Mouse (Mus musculus) mouse embryonic stem cell (cell line): ENCODE measurements around the gene Atpif1.
"Not testable (repeated sequence)": the region's sequence is repeated elsewhere in the genome, so short reads cannot be mapped to it uniquely, and the experiment has no call there.

Experiments used
- in situ Hi-C, 2 experiments: fragments of 300-500 bp; cut with MboI; formaldehyde crosslinking; loops; 1 replicate in 1 of 2; 3 replicates in 1 of 2; pipeline ENCODE4 v1.14.3; 2019 to 2020; ENCODE audit warnings: low sequenced_read_pairs in 2 of 2, low pct_unique_long_range_greater_than_20kb in 1 of 2, mixed read lengths in 1 of 2; ENCODE audit not compliant: unreplicated experiment in 1 of 2

The Atpif1 gene

DNA sequence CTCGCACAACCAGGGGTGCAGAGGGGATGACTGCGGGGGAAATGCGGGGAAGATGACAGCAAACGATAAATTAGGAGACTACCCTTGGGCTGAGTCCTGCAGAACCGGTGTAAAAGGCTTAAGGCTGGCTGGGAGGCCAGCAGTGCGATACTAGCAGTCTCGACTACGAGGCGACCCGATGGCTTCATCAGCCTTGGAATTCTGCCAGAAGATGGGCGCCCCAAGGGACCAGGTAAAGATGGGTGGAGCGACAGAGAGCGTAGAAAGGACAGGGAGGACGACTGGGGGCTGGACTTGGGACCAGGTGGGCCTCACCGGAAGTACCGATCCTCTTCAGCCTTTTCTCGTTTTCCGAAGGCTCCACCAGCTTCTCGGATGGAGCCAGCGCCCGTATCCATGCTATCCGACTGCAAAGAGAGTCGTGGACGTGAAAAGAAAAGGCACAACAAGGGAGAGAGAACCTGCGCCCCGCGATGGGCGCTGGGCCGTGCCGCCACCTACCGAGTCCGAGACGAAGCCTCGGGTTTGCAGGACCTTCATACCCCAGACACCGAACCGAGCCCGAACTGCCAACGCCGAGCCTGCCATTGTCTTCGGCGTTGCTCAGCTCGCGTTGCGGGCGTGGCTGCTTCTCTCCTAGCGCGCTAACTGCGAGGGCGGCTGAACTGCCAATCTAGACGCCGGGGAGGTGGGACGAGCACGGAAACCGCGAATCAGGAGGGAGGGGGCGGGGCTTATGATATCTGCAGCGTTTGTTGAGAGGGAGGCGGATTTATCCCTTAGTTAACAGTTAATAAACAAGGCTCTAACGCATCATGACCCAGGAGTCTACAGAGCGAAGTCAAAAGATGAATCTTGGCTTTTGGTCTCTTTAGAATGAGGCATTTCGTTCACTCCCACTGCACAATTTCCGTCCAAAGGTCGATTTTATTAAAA, at the start of gene Atpif1:
Atpif1 (minus strand) TSS at position 679 of the 936 bp plus-strand sequence.
- in situ Hi-C loops: no loop called here

- in situ Hi-C loops: loop anchor here in 1 of 2 experiments (5.0 kb wide), 1 partner anchor 52 kb away; no protein-coding TSS in a partner anchor
Observed at GRCm38 (mm10) chr4:132574809-132575347, 41.4 kb upstream of the Atpif1 start.

DNA sequence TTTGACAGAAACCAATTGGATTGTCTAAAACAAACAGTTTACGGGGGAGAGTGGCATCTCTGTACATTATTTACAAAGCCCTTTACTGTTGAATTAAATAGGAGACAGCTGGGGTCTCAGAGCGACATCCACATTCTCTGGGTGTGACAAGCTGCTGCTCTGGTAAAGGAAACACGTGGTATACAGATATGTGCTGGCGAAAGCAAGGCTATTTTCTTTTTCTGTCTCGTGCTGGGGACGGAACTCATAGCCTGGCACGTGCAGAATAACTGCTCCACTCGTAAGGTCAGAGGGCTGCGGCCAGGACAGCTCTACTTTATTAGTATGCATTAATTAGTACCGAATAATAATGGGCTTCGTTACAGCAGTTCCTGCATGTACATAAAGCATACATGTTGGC, 39.9 kb upstream of the Atpif1 start:
- in situ Hi-C loops: no loop called here

GRCm38 (mm10) chr4:132571190-132571589, 37.7 kb upstream of the Atpif1 start:
- in situ Hi-C loops: no loop called here

DNA sequence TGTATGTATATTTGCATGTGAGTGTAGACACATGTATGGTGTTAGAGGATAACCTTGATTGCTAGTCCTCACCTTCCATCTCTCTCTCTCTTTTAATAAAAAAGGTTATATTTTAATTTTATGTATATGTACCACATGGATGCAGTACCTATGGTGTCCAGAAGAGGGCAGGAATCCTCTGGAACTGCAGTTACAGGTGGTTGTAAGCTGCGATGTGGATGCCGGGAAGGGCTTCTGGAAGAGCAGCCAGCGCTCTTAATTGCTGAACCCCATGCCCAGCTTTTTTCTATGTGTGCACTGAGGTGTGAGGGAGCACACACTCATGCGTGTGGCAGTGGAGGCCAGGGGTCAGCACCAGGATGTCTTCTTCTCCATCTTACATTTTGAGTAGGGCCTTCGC, 35.7 kb upstream of the Atpif1 start:
- in situ Hi-C loops: no loop called here

DNA sequence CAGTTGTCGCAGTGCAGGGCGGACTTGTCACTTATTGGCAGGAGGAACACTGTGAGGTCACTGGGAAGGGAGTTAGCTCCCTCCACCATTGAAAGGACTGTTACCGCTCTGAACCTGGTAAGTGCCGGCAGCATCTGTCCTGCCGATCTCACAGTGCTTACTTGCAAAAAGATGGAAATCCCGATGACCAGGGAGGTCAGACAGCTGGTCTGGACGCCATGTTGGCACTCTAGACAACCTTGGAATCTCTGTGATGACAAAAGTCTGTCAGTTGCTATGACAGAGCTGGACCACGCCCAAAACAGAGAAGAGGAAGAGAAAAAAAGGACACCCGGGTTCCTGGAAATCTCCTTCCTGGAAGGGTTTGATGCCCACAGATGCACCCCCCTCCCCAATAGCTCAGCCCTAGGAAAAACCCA, 33.9 kb upstream of the Atpif1 start:
- in situ Hi-C loops: no loop called here

DNA sequence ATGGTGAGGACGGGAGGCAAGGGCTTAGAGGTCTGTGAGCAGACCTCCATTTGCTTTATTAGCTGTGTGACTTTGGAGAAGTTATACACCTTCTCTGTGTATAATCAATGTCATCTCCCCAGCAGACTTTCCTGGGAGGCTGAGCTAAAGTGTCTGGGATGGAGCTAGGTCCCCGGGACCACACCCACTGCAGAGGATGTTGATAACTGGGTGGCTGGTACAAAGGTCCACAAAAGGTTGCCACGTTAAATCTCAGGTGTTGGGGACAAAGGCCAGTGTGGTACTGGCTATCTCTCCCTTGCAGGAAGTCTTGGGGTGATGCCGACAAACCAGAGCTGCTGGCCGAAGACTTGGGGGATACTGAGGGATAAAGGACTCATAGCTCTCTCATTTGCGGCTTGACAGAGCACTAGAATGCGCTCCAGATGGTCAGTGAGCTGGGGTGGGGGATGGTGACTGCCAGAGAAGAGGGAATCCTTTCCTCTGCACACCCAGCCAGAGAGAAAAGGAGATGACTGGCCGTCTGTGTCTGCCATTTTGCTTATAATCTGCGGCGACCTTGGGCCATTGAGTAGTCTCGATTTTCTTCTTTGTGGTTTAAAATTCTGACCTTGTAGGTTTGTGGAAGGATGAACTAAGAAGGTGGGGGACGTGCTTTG, 31.8 kb upstream of the Atpif1 start:
- in situ Hi-C loops: no loop called here

DNA sequence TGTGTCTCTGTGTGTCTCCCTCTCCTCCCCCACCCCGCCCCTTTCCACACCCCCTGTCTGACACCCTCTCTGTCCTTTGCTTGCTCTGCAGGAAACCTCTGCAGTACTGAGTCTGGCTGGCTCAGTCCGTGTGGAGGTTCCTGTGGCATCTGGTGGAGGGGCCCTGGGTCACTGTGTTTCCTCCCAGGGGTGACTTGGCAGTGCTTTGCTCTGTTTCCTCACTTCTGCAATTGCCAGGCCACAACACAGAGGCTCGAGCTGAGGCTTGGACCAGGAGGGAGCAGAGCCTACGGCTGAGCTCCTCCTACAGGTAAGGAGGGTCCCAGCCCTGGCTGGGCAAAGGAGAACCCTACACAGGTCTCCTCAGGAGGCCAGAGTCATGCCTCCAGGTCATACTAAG, 30.5 kb upstream of the Atpif1 start, which contains the start of gene Ptafr:
Ptafr (plus strand) TSS at position 103 of the 400 bp plus-strand sequence.
- in situ Hi-C loops: no loop called here

GRCm38 (mm10) chr4:132563261-132563660, 29.8 kb upstream of the Atpif1 start:
- in situ Hi-C loops: no loop called here

DNA sequence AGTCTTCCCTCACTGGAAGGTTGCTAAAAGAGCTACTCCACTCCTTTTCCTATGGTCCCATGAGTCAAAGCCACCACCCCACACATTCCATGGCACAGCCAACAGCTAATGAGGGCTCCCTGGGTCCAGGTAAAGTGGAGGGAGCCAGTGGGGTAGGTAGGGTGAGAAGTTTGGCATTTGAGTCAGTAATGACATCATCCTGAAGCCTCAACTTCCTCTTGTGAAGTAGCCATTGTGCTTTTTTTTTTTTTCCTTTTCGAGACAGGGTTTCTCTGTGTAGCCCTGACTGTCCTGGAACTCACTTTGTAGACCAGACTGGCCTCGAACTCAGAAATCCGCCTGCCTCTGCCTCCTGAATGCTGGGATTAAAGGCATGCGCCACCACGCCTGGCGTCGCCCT, 22.1 kb upstream of the Atpif1 start:
- in situ Hi-C loops: not testable (repeated sequence)

- in situ Hi-C loops: no loop called here
Observed at GRCm38 (mm10) chr4:132554653-132555052, 21.2 kb upstream of the Atpif1 start.

DNA sequence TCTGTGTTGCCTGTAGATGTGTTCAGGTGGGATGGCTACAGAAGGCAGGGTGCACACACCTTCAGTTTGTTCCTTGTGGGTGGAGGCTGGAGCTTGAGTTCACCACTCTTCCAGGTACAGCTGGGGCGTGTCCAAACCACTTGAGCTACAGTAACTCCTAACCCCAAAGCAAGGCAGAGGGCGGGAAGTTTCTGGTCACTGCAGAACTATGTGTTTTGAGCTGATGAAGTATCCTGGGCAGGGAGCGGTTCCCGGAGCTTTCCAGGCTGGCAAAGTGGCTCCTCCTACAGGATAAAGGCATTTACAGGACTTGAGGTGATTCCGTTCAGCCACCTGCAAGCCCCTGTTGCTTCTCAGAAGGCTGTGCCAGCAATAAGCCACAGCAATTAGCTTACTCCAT, 20.8 kb upstream of the Atpif1 start:
- in situ Hi-C loops: no loop called here

DNA sequence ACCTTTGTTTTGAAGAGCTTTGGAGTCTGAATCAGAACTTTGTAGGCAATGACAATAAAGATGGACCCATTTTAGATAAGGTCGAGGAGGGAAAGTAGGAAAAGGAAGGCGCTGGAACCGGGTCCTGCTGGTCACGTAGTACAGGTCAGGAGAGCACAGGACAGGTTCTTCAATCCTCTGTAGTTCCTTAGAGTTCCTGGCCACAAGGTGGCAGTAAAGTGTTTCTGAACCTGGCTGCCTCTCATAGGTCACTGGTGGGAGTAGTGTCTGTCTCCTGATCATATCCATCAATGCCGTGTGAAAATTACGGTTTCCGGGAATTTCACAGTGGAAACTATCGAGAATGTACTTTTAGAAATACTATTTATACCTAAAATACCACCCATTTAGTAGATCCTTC, 12.4 kb upstream of the Atpif1 start:
- in situ Hi-C loops: no loop called here

DNA sequence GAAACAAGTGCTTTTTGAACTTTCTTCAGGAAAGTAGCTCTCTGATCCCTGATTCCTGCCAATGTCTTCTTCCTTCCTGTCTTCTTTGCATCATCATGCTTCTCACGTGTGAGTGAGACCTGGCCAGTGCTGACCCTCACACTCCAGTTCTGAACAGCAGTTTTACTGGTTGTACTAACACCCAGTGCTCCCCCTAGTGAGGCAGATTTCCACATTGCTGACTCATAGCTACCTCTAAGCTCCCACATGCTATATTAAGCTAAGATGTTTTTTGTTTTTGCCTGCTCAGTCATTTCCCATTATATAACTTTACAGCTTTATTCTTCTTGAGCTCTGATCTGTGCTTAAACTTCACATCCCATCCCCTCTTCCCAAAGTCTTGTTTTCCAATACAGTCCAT, 9.3 kb upstream of the Atpif1 start:
- in situ Hi-C loops: no loop called here

DNA sequence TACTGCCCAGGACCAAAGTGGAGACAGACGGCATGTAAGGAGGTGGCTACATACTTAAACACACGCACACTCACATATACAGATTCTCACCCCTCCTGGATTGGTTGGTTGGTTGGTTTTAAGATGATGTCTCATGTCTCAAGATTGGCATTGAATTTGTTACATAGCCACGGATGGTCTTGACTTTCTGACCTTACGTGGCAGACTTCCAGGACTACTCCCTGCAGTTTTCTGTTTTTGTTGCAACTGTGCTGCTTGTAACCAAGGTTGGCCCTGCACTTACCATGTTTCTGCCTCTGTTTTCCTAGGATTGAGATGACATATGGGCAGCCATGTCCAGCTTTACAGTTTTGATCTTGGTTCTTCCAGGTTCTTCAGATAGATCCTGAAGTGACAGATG, 8.0 kb upstream of the Atpif1 start:
- in situ Hi-C loops: no loop called here

GRCm38 (mm10) chr4:132539481-132539880, 6.0 kb upstream of the Atpif1 start:
- in situ Hi-C loops: no loop called here

DNA sequence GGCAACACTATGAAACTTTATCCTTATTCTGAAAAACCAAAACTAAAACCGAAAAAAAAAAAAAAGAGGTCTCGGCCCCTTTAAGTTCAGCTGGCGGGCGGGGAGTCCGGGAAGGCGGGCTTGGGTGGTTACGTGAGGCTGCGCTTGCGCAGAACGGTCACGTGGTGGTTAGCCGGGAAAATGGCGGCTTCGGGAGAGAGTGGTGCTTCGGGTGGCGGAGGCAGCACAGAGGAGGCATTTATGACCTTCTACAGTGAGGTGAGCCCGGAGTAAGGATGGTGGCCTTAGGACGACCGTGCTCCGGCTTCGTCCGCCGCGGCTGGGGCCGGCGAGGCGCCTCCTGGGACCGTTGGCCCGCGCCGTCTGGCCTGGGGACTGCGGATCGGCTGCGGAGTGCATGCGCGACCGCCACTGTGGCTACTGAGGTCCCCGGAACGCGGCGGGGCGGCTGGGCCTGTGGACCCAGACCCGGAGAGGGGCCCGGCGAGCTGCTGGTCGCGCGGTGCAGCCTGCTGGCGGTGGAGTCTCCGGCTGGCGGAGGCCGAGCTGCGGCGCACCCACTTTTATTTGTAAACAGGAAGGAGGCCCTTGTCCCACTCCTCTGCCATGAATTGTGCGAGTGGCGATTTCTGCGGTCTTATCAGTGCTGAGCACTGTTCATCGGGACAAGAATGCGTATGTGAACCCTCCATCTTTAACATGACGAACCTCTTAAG, 2.1 kb upstream of the Atpif1 start, which contains the start of gene Dnajc8:
Dnajc8 (plus strand) TSS at position 145 of the 716 bp plus-strand sequence.
- in situ Hi-C loops: no loop called here

- in situ Hi-C loops: no loop called here
Observed at GRCm38 (mm10) chr4:132532496-132532895, 963 bp downstream of the Atpif1 start.
